Mouse (Mus musculus) brain, adult 2 months (tissue): Measurements from ENCODE around the gene Atpif1.

Experiments used
- DNase-seq: peaks from one replicate; pipeline ENCODE4 v3.0.0; 2011; ENCODE audit warnings: low read depth, low spot score

Gene Atpif1

GRCm38 (mm10) chr4:132527917-132528522 is 5.4 kb downstream of the Atpif1 start:
- DNase-seq, result no peak

GRCm38 (mm10) chr4:132526678-132527077 is 6.8 kb downstream of the Atpif1 start:
- no peak for DNase-seq

GRCm38 (mm10) chr4:132524808-132525207 is 8.7 kb downstream of the Atpif1 start:
- DNase-seq, result no peak

GRCm38 (mm10) chr4:132524321-132524741 is 9.1 kb downstream of the Atpif1 start:
- no peak for DNase-seq

- no peak for DNase-seq
Observed at GRCm38 (mm10) chr4:132519188-132519587, 14.3 kb downstream of the Atpif1 start.

- no peak for DNase-seq
Observed at GRCm38 (mm10) chr4:132518066-132518465, 15.4 kb downstream of the Atpif1 start.

- DNase-seq, result peak; percentile 99
Observed at GRCm38 (mm10) chr4:132515369-132516155, 17.9 kb downstream of the Atpif1 start.

- DNase-seq, result peak; percentile 89
Observed at GRCm38 (mm10) chr4:132514555-132515135, 18.8 kb downstream of the Atpif1 start.

GRCm38 (mm10) chr4:132513395-132514273 is 19.8 kb downstream of the Atpif1 start:
- peak; percentile 24 for DNase-seq

- DNase-seq, result no peak
Observed at GRCm38 (mm10) chr4:132512080-132512479, 21.4 kb downstream of the Atpif1 start.

- peak; percentile 99 for DNase-seq
Observed at GRCm38 (mm10) chr4:132510352-132510798, 23.1 kb downstream of the Atpif1 start, which contains the start of gene Sesn2. Sesn2 (minus strand) TSS chr4:132510501.

- peak; percentile 81 for DNase-seq
Observed at GRCm38 (mm10) chr4:132509621-132510296, 23.7 kb downstream of the Atpif1 start.

GRCm38 (mm10) chr4:132507210-132507609 is 26.2 kb downstream of the Atpif1 start:
- DNase-seq, result no peak

- no peak for DNase-seq
Observed at GRCm38 (mm10) chr4:132506250-132506649, 27.2 kb downstream of the Atpif1 start.

- DNase-seq, result no peak
Observed at GRCm38 (mm10) chr4:132505800-132506199, 27.7 kb downstream of the Atpif1 start.

- DNase-seq, result no peak
Observed at GRCm38 (mm10) chr4:132505034-132505738, 28.3 kb downstream of the Atpif1 start.

GRCm38 (mm10) chr4:132503344-132503743 is 30.1 kb downstream of the Atpif1 start:
- no peak for DNase-seq

- no peak for DNase-seq
Observed at GRCm38 (mm10) chr4:132501639-132502038, 31.8 kb downstream of the Atpif1 start.

GRCm38 (mm10) chr4:132494271-132494918 is 39.1 kb downstream of the Atpif1 start:
- peak; percentile 35 for DNase-seq
